Mouse (Mus musculus) layer of hippocampus, postnatal 25 days (tissue): Measurements from ENCODE around the gene Rln1. TPM values are rescaled to one million over a fixed set of nuclear protein-coding genes. Genes with fewer than 3 reads are reported as not detected.

ENCODE experiments used
- DNase-seq, 2 experiments: peaks; one replicate each; pipeline ENCODE4 v3.0.0; 2022; ENCODE audit warnings: mixed read lengths in 2 of 2, low spot score in 1 of 2; ENCODE audit errors: extremely low spot score in 1 of 2
- total RNA-seq, 2 experiments: library from RNA; stranded (reverse); gene quantifications; 2 replicates each; pipeline ENCODE4 v1.2.3; 2021

Gene Rln1
- total RNA-seq, 2 experiments from 2014 or later, result 1.8 to 2.3 TPM

GRCm38 (mm10) chr19:29302119-29302518 lies 32.4 kb downstream of the Rln1 start:
- DNase-seq, result no peak

- no peak for DNase-seq
Observed at GRCm38 (mm10) chr19:29300919-29301318, 33.6 kb downstream of the Rln1 start.

GRCm38 (mm10) chr19:29297366-29297765 lies 37.1 kb downstream of the Rln1 start:
- DNase-seq, result no peak

- DNase-seq, result no peak
Observed at GRCm38 (mm10) chr19:29296166-29296565, 38.3 kb downstream of the Rln1 start.

- no peak for DNase-seq
Observed at GRCm38 (mm10) chr19:29294756-29295155, 39.7 kb downstream of the Rln1 start.

GRCm38 (mm10) chr19:29292546-29292945 lies 41.9 kb downstream of the Rln1 start:
- DNase-seq, result no peak

- no peak for DNase-seq
Observed at GRCm38 (mm10) chr19:29291532-29291931, 42.9 kb downstream of the Rln1 start.

- no peak for DNase-seq
Observed at GRCm38 (mm10) chr19:29287863-29288262, 46.6 kb downstream of the Rln1 start.

- no peak for DNase-seq
Observed at GRCm38 (mm10) chr19:29285451-29285869, 49.0 kb downstream of the Rln1 start.

Other genes with a start within 250 kb of the Rln1 start
- gene Rcl1, start 233.3 kb downstream of the Rln1 start, total RNA-seq, result 10 to 100 TPM; 17.6 to 18.8 TPM
- 10 to 100 TPM; 26.1 to 27.5 TPM for gene Jak2, start 82.8 kb downstream of the Rln1 start, total RNA-seq
- gene Insl6, start 9.3 kb downstream of the Rln1 start, total RNA-seq, result under 1 TPM; 0.39 to 0.56 TPM
- 10 to 100 TPM; 24.3 to 28.4 TPM for gene Plgrkt, start 32.7 kb upstream of the Rln1 start, total RNA-seq
- gene Cd274, start 32.8 kb upstream of the Rln1 start, total RNA-seq, result 1 to 10 TPM in 1 of 2 experiments, under 1 TPM in 1; 0.96 to 1.1 TPM
- not detected for gene Pdcd1lg2, start 76.2 kb upstream of the Rln1 start, total RNA-seq
- gene Ric1, start 187.6 kb upstream of the Rln1 start, total RNA-seq, result 10 to 100 TPM; 40.9 to 47.7 TPM